Mouse (Mus musculus) natural killer cell, adult 2 months (primary cell): ENCODE data around the gene 4930595D18Rik.
A peak's percentile ranks its signal among the peaks of the same experiment; 100 is the strongest.

Source experiments
- DNase-seq, 2 experiments: peaks; one replicate each; pipeline ENCODE4 v3.0.0; 2022; ENCODE audit warnings: low spot score in 2 of 2

4930595D18Rik gene

DNA sequence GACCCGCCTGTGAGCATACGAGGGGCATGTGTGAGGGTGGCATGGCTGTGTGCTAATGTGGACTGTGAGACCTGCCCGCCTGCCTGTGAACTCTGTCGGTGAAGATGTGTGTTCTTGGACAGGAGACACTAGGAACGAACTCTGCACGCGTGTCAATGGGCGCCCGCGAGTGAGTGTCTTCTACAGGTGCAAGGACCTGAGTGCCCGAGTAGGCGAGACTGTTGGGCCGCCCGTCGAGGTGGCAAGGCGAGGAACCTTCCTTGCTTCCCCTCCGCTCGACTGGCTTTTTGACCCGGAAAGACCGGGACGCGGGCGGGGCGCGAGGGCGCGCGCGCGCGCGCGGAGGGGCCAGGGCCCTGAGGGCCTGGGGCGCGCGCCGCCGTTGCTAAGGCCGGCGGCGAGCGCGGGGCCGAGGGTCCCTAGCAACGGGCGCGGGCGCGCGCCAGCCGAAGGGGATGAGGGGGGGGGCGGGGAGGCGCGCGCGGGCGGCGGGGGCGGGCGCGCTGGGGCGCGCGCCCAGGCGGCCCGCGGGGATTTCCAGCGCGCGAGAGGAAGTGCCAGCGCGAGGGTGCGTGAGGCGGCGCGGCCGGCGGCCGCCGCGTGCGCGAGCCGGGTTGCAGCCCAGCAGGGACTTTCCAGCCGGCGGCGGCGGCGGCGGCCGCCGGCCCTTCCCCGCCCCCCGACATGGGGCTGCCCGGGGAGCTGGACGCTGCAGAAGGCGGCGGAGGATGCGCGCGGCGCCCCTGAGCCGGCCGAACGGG lies 18.3 kb downstream of the 4930595D18Rik start, which contains the start of gene Traf3:
TSS of gene Traf3 (plus strand) at position 540 of the 761 bp plus-strand sequence.
- DNase-seq = peak; percentile 79 to 85

DNA sequence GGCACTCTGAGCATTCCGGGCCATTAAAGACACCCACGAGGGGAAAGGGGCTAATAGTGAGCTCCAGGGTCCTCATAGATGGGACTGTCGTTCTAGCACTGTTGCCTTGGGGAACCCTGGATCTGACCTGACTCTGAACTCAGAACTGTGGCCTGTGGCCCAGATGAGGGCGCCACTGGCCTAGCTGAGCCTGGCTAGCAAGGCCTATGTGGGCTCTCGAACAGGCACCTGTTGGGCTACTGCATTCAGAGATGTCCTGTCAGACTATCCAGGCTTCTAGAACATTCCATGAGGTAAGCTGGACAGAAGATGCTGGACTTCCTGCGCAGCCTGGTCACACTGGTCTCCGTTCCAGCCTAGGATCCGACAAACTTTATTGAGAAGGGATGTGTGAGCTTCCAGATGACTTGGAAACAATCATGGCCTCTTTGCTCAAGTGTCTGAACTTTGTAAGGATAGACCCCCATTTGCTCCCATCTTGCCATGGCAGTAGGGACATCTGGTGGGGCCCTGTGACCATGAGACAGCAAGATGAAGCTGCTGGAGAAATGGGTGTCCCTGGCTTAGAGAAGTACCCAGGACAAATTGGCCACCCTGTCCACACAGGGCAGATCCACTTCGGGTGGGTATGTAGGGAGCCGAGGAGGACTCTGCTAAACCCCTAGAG lies 19.0 kb downstream of the 4930595D18Rik start:
- peak; percentile 48 to 72 for DNase-seq

DNA sequence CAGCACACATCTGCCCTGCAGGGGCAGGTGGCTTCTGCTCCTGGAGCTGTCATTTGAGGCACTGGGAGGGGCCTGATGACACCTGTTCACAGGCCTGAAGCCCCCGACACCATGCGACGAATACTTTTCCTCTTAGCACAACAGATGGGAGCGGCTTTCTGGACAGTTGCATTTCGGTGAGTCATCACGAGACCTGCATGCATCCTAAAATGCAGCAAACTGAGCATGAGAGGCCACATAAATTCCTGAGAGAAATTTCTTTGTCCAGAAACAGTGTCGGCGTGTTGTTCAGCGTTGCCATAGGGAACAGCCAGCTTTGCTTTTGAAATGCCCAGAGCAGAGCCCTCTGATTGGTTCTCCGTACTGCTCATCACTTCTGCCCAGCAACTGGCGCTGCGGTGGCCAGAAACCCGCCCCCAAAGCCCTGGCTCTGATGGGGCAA lies 20.0 kb downstream of the 4930595D18Rik start:
- peak; percentile 84 to 87 for DNase-seq

DNA sequence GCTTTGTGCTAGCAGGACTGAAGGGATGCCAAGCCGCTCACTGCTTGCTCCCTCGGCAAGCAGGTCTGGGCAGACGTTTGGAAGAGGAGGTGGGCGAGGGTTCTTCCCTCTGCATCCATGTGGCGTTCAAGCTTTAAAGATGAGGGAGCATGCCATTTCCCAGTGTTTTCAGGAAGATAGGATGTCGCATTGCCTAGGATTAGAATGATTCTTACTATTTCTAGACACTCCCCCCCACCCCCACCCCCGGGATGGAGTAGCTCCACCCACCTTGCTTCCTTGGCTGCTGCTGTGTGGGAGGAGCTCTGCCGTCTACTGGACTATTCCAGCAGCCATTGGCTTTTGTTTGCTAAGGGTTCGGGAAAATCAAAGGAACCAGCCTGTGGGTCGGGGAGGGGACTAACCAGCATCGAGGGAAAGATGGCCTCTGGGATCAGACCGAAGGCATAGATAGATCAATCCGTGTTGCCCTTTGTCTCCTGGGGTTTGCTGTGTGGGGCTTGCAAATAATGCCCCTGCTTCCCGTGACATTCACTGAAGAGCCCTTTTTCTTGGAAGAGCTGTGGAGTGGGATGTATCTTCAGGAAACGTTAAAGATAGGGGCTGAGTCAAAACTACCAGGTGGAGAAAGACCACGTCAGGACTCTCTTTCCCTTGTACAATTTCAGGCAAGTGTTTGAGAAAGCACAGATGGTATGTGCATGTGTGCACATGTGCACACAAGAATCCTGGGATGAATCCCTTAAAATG lies 21.8 kb downstream of the 4930595D18Rik start:
- DNase-seq = no peak

DNA sequence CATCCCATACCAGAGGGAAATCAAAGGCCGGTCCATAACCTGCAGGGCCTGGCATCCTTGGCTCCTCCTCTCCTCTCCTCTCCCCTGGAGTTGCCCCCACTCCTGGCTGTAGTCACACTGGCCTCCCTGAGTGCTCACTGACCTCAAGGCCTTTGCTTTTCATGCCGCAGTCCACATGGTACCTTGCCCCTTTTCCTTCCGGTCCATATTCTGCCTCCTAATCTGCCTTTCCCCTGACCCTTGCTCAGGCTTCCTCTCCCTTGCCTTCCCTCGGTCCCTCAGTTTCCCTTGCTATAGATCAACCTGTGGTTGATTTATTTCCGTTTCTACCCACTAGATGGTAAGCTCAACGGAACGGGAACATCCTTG lies 22.4 kb downstream of the 4930595D18Rik start:
- DNase-seq = no peak

DNA sequence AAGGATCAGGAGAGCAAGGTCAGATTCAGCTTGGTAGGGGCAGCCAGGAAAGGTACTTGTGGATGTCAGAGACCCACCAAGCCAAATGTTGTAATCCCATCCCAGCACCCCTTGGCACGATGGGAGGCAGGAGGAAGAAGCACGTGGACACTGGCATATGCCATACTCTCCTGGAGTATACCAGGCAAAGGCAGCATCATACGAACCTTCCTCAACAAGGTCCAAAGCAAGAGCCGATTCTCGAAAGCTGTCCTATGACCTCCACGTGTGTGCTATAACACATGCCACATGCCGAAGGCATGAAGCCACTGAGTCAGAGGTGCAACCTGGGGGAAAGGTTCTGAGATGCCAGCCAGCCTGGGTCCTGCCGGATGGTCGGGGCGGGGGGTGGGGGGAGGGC lies 23.4 kb downstream of the 4930595D18Rik start:
- no peak for DNase-seq

DNA sequence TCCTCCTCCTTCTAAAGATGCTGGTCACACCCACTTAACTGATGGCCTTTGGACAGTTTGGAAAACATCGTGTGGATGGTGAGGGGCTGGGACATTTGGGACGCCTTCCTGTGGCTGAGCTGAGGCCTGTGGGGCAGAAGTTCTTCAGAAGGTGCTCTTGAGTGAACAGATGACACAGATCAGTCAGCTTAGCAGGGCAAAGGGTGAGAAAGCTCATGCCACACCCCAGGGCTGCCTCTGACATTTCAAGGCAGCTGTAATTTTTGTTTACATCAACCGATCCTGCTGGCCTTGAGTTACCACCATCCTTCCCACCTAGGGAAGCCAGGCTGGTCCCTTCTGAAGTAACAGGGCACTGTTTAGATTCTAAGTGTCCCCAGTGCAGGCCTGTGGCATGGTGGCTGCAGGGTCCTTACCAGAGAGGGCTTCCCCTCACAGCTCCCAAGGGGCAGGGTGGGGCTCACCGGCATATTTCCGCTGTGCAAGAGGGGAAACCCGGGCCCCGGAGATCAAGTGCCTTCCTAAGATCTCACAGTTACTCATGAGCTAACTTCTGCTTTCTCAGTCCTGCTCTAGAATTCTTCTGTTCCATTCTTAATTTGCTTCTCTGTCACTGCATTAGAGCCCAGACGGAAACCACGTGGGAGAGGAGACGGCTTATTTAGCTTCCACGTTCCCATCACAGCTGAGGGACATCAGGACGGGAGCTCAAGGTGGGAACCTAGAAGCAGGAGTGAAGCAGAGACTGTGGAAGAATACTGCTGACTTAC lies 24.4 kb downstream of the 4930595D18Rik start:
- peak; percentile 90 to 97 for DNase-seq

DNA sequence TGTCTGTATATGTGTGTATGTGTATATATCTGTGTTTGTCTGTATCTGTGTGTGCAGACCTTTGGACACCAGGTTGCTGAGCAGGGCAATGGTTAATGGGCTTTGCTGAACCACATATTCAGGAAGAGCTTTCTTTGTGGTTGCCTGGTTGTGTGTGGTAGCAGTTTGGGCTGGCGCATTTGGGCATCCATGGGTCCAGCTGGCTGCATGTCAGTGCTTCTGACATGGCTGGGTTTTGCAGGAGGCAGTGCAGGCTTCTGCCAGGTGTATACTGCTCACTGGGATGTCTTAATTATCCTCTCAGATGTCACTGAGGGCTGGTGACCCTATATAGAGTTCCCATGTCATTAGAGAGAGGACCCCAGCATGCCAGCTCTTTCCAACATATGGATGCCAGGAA lies 28.5 kb downstream of the 4930595D18Rik start:
- DNase-seq = no peak

DNA sequence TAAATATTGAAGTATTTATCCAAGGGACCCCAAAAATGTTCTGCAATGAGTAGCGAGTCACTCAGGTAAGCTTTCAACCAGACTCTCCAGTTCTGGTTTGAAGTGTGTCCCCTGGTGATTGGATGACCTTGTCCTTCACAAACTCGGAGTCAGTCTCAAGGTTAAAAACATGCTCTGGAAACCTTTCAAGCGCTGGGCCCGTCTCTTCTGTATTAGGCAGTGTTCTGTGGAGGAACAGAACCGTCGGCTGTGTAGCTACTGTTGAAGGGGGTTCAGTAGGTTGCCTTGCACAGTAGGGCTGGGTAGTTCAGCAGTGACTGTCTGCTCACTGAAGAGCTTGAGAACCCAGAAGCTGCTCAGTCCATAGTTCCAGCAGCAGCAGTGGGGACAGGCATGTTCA lies 29.6 kb downstream of the 4930595D18Rik start:
- DNase-seq = no peak

DNA sequence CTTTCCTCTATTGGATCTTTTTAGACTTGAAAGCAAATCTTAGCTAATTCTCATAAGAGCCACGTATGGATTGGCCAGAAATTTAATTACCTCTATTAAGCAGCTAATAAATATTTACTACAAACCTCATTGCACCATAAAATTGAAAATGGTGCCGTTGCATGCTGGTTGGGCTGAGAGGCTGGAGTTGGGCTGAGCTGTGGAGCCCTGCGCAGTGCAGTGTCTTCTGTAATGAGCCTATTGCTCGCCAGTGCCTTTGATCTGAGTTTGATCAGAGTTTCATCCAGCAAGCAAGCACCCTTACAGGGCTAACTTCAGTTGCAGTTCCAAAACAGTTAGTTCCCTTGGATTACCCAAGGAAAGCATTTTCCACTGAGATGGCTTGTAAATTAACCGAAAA lies 30.3 kb downstream of the 4930595D18Rik start:
- no peak for DNase-seq

DNA sequence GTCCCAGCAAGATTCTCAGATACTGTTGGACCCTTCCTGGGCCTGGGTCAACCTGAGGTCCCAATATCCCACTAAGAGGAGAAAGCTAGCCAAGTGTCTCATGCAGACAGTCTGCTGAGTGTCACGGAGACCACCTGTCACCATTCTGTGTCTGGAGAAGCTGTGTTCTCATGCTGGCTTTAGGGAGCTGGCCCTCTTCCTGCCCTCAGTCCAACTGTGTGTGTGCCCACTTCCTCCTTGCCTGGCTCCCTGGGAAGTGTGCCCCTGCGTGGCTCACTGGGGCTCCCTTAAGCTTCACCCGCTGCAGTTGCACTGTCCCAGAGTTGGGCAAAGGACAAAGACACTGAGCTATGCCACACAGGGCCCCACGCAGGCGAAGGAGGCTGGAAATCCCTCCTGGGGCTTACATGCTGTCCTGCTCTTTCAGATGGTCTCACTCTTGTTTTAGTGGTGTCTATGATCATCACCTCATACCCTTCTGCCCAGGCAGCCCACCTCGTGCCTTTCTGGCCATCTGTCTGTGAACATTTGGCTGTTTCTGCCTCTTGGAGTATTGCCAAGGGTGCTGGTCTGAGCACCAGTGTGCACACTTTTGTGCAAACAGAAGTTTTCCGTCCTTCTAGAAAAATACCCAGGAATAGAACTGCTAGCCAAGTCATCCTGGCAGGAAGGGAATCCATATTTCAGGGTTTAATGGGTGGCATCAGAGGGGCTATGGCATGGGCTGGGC lies 31.1 kb downstream of the 4930595D18Rik start:
- no peak for DNase-seq

DNA sequence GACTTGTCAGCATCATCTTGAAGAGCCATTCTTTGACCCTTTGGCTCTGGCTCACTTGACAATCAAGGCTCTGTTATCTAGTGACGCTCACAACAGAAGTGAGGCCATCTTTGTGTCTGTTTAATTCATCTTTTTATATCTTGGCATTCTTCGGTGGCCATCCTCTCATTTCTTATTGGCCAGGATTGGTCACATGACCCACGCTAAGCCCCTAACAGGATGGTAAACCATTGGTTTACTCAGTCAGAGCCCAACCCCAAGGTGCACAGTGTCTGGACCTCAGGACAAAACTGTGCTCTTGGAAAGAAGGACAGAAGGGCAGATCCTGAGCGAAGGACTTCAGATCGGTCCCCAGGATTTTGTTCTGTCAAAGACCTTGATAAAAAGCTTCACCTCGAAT lies 31.7 kb downstream of the 4930595D18Rik start:
- no peak for DNase-seq

DNA sequence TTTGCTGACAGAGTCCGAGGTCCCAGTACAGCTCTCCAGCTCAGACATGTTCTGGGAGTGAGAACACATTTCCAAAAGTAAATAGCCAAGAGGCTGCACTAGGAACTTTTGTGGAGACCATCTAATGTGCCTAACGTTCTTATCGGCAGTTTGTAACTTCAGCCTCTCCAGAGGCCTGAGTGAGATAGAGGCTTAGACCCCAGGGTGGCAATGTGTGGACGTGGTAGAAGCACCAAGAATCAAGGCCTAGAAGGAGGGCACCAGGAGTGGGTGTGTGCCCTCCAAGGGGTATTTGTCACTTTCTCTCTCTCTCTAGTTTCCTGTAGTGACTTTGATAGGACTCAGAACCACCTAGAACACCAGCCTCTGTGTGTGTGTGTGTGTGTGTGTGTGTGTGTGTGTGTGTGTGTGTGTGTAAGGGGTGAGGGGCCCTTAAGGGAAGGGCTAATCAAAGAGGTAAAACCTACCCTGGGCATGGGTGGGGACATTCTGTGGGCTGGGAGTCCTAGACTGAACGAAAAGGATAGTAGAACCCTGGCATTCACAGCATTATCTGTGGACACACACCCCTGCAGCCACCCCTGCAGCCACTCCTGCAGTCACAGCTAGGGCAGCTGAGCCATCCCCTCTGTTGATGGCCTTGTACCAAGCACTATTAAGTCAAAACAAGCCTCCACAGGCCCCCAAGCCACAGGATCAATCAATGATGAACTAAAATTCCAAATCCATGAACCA lies 32.7 kb downstream of the 4930595D18Rik start:
- DNase-seq = no peak

DNA sequence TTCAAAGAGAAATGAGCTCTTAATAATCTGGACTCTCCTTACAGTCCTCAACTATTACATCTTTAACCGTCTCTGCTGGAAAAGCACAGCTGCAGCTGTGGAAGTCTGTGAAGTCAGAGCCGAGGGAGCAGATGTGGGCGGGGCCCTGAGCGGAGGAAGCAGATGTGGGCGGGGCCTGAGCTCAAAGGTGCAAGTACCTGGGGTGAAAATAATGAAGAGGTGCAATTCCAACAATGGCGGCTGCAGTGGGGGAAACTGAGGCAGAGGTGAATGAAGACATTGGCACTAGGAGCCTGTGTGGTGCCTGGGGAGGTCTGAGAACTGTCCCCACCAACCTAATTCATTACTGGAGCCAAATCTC lies 34.1 kb downstream of the 4930595D18Rik start:
- DNase-seq = peak in 1 of 2 experiments; percentile 44

DNA sequence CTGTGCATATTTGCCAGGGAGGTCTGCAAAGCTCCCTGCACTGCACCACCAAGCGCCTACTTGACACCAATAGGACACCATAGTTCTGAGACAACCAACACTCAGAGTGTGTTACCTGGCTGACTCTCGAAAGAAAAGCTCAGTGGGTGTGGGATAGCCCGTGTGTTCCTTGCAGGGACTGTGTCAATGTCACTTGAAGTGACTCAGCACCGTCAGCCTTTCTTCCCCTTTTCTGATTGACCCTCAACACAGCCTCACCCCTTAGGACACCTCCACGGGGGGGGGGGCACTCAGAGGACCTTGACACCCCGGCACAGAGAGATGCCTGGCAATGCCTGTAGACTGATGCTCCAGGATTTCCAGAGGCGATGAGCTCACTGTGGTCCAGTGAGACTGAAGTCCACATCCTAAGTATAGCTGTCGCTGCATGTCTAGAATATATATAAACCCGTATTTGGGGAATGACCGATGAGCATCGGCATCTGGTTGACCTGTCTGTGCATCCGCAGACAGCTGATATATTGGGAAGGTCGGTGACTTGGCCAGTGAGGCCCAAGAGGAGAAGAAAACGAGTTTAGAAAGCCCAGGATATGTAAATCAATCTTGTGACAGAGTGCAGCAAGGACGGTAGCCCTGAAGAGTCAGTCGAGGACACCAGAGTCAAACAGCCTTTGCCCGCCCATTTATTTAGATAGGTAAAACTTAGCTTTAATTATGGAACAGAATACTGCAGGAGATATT lies 34.6 kb downstream of the 4930595D18Rik start:
- no peak for DNase-seq

DNA sequence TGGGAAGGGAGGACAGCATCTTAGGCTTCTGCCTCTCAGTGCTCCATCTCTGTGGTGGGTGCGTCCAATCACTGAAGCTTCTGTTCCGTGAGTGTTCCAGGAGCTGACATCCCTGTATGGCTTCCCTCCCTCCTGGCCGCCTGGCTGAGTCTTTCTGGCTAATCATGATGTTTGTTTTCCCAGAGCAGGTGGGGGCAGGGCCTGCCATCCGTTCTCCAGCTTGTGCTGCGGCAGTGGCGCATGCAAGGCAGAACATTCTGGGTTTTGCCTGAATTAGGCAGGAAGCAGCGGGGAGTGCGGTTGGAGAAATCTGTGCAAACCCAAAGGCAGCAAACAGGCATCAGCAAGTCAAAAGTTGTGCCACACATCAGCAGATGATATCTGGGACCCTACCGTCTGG lies 39.0 kb downstream of the 4930595D18Rik start:
- DNase-seq = no peak

DNA sequence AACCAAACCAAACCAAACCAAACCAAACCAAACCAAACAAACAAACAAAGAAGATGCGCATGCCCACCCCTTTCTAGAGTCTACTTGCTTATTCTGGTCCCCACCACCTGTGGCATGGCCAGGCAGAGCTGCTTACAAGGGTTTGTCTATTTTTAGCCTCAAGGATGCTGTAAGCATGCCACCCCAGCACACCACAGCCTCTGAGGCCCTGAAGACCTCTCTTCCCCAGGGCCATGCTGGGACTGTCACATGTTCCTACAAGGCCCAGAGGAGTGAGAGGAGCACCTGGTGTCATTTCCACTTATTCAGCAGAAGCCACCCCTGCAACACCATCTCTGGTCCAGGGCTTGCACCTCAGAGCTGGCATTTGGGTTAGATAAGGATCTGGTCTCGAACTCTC lies 39.7 kb downstream of the 4930595D18Rik start:
- no peak for DNase-seq

DNA sequence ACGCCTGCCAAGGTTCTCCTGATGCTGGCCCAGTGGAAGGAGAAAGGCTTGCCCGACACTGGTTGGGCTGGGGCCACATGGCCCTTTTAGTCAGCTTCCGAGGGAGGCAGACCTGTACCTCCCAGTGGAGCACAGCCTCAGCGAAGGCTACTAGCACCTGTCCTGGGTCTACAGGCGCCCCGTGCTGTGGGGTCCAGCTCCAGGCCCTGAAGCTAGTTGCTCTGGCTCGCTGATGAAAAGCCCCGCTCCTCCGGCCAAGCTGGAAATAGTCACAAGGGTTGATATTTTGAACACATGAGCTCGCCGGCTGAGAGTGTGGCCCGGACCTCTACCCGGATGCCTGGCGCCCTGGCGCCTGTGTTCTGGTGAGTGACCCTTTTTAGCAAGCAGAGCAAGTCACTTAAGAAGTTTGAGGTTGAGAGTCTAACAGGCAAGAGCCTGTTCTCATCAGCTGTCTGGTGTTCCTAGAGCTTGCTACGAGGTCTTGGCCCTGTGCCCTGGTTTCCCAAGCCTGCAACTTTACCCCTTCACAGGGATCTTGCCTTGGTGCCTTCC lies 40.7 kb downstream of the 4930595D18Rik start:
- no peak for DNase-seq

DNA sequence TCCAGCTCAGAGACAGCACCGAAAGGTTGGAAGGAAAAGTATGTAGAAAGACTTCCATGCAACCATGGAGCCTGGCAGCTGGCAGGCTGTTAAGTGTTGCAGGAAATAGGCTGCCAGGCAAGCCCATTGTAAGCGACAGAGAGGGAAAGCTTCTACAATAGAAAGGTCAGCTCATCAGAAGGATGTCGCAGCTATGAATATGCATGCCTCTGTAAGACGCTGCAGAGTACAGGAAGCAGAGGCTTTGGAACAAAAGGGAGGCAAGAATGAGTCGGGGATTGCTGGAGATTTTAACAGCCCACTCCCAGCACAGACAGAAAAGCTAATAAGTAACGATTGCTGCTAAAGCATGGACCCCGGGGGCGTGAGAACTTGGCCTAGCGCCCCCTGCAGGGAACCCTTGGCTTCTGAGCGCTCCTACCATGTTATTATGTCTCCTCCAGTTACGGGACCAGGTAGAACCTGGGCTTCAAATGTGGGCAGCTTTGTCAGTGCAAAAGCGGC lies 41.2 kb downstream of the 4930595D18Rik start:
- DNase-seq = peak in 1 of 2 experiments; percentile 27
